Mouse (Mus musculus): ENCODE measurements around the gene Gpr3. TPM values are rescaled to one million over a fixed set of nuclear protein-coding genes. Genes with fewer than 3 reads are reported as not detected.

Gene Gpr3
- polyA plus RNA-seq, 1 experiment: 0.36 TPM

DNA sequence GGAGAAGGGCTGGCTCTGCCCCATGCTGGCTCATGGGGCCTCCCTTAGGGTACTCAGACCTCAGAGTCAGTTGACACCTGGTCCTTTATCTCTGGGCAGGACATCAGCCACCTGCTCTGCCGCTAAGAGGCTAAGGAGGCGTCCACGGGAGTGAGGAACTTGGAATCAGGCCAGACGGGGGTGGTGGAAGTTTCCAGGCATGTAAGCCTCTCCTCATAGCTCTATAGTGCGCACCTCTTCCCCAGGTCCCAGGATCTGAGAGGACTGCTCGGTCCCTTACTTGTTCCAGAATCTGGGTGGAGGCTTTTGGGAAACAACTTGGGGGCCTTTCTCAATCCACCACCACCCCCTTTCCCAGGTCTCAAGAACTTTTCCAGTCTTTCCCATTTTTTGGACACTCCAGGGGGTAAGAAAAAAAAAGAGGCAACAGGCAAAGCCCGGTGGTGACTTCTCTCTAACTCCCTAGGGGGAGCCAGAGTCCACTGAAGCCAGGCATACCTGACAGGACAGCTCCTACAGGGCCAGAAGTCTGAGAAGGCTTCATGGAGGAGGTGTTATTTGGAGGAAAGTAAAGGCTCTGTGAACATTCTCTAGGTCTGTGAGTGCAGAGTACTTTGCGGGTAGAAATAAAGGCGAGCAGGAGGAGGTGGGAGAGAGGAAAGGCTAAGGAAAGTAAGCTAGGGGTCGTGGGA, 21.1 kb upstream of the Gpr3 start:
- no peak for DNase-seq (ENCODE audit: low spot score)

DNA sequence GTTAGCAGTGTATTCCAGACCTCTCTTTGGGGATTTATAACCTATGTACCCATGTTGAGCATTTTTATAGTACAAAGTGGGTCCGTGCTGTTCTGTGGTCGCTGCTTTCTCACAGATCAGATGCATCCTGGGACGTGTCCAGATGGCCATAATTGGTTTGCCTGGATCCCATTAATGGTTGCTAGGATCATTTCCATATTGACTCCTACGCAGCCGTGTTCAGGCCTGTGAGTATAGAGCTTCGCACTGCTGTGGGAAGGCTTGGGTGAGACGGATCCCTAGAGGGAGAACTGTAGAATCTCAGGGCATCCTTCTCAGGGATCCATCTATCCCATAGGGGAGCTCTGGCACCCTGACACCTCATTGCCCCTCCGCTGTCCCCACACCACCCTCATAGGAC, 17.2 kb upstream of the Gpr3 start:
- no peak for DNase-seq (ENCODE audit: low spot score)

DNA sequence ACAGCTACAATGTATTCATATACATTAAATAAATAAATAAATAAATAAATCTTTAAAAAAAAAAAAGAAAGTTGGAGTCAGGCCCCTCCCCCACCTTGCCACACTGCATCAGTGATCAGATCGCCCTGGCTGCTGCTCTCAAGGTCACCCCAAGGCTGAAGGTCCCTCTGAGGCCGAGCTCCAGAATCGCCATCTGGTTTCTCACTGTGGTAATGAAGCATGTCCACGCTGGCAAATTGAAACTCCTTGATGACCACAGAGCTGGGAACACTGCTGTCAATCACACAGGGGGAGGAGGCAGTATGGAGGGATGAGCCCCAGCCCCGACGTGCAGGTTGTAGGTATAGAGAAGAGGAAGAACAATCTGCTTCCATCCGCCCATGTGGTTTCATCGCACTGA, 15.3 kb upstream of the Gpr3 start:
- DNase-seq (ENCODE audit: low spot score): no peak

DNA sequence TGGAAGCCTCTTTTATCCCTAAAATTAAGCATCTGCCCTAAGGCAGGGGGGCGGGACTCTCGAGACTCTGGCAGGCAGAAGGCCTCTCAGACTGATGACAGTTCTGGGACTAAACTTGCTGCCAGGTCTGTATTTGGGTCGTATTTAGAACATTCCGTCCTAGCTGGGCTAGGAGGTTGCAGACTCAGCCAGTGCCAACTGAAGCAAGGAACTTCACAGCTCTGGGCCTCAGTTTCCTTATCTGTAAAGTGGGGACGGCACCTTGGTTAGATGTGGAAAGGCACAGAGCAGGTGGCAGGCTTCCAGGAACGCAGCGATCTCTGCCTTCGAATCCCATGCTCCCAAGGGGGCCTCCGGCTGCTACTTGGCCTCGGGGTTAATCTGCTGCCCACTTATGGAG, 13.7 kb upstream of the Gpr3 start:
- DNase-seq (ENCODE audit: low spot score): no peak

DNA sequence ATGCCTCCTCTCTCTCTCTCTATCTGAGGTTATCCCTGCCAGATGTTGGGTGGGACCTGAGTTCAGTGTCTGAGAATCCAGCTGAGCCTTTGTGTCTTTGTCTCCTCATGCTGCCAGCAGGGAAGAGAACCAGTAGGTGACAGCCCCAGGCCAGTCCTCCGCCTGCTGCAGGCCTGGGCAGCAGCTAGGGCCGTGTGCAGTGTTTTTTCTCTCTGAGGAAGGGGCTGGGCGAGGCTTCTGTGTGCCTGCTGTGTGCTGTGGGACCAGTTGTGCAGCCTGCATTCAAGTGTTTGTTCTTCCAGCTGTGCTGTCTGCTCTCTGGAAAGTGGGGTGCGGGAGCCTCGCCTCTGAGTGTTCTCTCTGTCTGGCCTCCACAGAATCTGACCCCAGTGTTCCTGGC, 11.5 kb upstream of the Gpr3 start:
- no peak for DNase-seq (ENCODE audit: low spot score)

DNA sequence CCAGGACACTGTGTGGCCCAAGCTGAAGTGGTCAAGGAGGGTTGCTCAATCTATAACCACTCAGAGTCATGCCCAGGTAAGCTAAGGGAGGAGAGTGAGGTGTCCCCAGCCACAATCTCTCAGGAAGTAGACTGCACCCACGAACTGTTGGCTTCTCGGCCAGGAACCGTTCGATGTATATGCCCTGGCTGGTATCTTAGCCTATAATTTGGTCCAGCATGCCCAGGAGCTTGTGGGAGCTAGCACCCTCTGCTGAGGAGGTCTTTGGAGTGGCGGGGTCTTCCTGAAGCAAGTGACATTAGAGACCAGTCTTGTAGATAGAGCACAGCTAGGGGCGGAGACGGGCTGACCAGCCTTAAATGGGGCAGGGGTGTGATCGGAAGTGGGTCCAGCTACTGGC, 9.4 kb upstream of the Gpr3 start:
- DNase-seq (ENCODE audit: low spot score): no peak

DNA sequence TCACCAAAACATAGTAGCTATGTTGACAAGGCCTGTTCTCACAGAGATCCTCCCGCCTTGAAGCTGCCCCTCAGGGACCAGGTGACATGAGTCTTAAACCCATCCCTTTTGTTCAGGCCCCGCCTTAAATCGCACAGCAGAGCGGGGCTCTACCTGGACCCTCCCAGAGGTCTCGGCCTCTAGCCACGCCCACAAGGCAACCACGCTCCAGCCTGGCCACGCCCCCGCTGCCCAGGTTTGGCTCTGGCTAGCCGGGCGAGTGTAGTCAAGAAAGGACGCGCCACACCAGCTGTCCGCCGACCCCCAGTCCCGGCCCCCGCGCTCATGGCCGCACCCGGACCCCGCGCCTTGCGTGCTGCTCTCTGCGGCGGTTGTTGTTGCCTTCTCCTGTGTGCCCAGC, 8.3 kb upstream of the Gpr3 start:
- no peak for DNase-seq (ENCODE audit: low spot score)

DNA sequence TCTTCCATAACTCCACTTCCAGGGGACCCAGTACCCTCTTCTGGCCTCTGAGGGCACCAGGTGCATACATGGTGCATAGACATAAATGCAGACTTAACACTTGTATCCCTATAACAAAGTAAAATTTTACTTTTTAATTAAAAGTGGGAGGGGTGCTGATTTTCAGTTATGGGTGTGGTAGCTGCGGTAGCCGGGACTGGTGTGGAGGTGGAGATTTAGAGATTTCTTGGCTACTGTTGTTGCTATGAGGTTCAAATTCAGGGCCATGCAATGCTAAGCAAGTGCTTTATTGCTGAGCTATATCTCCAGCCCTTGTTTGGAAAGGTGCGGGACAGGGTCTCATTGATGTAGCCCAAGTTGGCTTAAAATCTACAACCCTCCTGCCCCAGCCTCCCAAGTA, 6.4 kb upstream of the Gpr3 start:
- no peak for DNase-seq (ENCODE audit: low spot score)

DNA sequence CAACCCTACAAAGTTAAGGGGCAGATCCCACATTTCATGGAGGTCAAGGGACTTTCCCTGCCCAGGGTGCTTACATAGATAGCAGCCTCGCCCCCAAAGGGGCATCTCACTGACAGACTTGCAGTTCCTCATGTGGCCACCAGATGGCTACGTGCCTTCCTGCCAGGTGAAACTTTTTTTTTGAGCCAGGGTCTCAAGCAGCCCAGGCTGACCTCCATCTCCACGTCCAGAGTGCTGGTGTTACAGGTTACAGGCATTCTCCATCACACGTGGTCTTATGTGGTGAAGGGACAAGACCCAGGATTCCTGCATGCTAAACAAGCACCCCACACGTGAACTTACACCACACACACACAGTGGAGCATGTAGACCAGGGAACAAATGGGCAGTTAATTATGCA, 5.3 kb upstream of the Gpr3 start:
- DNase-seq (ENCODE audit: low spot score): no peak

DNA sequence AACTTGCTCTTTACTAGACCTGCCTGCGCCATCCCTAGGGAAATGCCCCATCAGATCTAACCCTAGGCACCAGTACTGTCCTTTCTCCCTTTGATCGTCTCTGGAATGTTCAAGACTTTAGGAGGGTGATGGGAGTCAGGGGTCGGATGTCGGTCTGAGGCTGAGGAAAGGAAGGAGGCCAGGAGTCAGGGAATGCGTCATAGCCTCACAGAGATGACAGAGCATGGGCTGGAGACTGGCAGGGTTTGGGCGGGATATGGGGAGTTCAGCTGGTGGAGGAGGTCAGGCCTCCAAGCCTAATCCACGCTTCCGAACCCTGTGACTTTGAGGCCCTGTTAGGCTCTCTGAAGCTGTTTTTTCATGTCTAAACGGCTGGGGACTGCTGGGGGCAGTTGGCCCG, 1.3 kb upstream of the Gpr3 start:
- DNase-seq (ENCODE audit: low spot score): no peak

DNA sequence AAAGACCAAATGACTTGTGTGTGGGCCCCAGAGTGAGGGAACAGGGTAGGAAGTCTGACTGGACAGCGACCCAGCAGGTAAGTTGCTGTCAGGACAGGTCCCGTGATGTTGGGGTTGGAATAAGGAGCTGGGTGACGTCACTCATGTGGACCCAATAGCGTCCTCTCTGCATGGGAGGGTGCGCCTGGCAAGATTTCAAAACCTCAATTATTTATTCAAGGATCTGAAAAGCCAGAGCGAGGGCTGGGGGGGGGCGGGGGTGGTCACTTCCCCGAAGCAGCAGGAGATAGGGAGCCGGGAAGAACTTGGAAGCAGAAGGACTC, 893 bp upstream of the Gpr3 start:
- DNase-seq (ENCODE audit: low spot score): no peak

DNA sequence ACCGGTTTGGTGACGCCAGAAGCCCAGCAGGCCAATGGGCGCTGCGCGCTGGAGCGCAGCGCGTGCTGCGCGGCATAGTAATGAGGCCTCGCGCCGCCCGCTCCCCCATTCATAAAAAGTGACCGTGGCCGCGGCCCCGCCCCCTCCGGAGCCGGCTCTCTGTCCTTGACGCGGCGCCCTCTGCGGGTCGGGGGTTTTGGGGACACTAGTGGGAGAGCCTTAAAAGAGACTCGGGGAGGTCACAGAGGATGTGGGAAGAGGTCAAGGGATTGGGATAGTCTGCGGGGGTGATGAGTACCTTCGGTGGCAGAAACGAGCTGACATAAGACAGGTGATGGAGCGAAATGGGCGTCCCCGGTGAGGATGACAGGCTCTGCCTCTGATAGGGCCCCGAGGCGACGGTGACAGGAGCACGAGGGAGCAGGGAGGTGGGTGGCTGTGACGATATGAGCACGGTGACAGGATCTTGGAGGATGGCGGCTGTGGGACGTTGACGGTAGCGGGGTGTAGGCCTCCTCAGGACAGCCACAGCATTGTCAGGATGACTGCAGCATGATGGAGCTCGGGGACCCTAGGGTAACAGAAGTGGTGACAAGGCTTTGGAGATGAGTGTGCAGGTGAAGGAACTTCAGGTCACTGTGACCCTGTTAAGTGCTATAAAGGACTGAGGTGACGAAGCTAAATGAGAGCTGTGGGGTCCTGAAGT, 379 bp upstream of the Gpr3 start:
- peak; percentile 69 for DNase-seq (ENCODE audit: low spot score)

DNA sequence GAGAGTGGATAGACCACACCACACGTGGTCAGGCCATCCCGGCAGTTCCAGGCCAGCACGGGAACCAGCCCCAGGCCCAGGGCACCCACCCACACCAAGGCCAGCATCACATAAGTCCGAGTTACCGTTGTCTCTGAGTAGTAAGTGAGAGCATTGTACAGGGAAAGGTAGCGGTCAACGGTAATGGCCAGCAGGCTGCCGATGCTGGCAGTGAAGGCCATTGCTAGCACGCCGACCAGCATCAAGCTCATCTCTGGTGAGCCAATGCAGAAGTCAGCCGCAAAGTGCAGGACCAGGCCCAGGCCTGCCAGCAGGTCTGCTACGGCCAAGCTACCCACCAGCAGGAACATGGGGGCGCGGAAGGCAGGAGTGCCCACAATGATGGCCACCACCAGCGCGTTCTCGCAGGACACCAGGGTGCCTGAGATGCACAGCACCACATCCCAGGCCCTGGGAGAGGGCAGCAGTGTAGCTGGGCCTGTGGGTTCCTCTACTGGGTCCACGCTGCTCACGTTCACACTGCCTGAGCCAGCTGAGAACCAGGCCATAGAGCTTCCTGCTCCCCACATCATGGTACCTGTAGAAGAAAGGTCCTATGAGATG, 1.4 kb downstream of the Gpr3 start:
- no peak for DNase-seq (ENCODE audit: low spot score)

DNA sequence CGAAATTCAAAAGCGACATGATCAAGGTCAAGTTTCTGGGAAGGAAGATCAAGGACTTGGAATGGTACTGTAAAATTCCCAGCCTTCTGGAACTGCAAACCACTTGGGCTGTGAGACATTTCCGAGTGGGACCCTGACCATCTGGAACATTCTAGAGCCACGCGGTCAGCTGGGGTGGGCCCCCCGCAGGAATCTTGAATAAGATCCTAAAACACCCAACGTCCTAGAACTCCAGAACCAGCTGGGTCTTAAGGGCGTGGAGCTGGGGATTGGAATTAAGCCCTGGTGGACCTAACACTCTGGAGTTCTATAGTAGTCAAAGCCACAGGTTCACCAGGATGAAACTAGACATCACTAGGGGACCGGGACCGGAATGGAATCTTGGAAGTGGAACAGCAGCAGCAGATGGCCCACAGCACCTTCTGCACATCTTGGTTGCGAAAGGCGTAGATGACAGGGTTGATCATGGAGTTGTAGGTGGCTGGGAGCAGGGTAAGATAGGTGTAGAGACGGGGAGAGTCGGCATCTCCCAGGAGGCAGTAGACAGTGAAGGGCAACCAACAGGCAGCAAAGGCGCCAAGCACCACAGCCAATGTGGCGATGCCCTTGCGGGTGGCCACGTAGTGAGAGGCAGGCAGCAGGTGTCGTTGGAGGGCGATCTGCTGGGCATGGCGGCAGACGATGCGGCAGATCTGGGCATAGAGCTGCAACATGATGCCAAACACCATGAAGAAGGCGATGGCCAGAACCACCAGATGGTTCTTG, 2.1 kb downstream of the Gpr3 start:
- no peak for DNase-seq (ENCODE audit: low spot score)

DNA sequence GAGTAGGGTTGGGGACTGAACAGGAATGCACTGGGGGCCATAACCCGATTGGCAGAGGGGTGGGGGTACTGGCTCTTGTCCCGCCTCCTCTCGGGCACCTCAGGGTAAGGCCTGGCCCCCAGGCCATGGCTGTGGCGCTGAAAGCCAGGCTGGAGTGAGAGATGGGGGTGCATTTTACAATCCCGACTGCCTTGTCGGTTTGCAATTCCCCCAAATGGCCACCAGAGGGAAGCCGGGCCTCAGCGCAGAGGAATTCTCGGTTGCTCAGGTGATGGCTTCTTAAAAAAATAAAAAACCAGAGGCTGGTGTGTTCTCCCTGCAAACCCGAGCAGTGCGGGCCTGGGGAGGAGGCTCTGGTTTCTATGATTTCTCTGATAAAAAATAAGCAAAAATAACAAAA, 3.0 kb downstream of the Gpr3 start:
- DNase-seq (ENCODE audit: low spot score): no peak

DNA sequence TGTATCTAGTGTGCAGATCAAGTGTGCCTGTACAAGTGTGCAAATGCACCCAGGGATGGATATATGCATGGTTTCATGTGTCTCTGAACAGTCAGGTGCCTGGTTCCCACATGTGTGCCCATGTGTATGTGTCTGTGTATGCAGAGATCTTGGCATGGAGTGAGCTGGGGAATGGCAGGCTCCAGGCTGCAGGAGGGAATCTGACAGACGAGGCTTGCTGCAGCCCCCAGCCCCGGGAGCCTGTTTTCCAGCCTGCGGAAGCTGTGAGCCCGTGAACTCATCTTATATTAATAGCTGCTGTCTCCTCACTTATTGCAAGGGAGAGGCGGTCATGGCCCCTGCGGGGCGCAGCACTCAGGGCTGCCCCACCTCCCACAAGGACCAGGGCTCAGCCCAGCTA, 8.0 kb downstream of the Gpr3 start:
- no peak for DNase-seq (ENCODE audit: low spot score)

DNA sequence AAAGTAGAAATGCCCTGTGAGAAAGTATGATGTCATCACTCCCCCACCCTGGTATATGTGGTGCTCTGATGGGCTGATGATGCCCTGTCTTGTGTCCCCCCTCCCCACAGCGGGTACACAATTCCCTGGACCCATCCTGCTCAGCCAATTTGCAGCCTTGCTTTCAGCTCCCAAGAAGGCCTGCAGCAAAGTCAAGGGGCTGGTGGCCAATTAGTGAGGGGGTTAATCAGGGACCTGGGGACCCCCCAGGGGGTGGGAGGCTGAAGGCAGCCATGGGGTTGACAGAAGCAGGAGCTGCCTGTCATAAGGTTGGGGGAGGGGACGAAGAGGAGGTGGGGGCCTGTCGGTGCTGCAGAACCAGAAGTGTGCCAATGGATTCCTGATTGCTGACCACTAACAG, 8.7 kb downstream of the Gpr3 start:
- no peak for DNase-seq (ENCODE audit: low spot score)

DNA sequence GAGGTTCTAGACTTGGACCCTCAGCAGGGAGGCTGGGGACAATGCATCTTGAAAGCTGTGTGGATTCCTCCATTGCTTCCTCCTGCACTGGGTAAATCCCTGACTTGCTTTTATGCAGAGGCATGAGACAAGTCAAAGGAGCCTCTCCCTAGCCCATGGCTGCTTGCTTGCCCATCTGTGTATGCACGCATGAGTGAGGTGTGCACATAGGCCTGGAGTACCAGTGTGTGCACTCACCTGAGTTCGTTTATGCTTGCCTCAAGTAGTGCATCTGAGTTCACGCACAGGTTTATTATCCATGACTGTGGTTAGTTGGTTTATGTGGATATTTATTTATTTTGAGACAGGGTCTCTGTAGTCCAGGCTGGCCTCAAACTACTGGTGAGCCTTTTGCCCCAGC, 10.1 kb downstream of the Gpr3 start:
- DNase-seq (ENCODE audit: low spot score): no peak

DNA sequence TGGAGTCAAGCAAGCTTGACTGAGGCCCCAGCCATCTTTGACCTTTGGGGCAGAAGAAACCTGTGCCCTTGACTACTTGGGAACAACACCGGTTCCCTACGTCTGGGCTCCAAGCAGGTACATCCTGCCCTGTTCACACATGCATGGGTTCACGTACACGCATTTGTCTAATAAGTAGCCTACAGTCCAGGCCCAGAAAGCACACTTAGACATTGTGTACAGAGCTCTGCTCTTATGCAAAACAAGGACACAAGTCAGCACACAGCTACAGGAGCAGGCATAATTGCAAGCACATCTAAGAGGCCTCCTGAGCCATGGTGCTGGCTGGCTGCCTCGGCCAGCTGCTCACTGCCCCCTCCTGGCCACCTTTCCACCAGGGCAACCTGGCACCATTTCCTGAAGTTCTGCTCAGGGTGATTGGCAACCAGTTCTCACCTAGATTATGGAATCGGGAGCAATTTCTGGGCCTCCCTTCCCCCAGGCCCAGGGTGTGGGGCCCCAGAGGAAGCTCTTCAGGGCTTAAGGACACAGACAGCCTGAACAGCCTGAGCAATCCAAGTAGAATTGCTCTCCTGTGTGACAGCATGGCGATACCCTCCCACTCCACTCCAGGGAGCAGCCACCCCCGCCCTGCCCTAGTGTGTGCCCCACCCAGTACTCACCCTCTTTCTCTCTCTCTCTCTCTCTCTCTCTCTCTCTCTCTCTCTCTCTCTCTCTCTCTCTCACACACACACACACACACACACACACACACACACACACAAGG, 11.1 kb downstream of the Gpr3 start:
- DNase-seq (ENCODE audit: low spot score): peak; percentile 59

DNA sequence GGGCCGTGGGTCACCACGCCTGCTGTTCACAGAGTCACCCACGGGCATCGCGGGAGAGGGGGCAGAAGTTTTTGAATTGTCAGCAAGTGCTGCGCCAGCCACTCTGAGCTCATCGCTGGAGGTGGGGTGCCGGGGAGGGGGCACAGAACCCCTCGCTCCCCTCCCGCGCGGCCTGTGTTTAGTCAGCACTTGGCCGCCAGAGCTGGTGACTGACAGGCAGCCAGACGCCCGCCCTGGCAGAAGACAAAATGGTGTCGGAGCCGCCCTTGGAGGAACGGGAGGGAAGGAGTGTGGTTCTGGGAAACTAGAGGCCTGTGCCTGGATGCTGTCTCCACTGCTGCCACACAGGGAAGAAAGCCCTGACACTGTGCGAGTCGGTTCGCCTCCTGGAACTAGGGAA, 12.0 kb downstream of the Gpr3 start:
- no peak for DNase-seq (ENCODE audit: low spot score)

DNA sequence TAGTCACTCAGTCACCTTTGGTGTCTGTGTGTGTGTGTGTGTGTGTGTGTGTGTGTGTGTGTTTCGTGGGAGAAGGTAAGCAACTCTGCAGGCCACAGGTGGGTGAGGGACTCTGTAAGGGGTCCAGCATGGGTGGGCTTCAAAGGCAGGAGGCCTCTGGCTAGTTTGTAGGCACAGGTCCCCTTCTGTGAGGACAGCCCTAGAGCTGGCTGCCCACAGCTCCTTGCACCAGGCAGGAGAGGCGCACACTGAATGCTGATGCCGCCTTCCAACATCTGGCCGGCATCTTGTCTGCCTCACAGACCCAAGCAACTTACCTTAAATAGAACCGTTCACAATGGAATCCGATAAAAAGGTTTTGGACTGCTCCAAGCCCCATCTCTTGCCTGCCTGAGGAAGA, 12.6 kb downstream of the Gpr3 start:
- DNase-seq (ENCODE audit: low spot score): no peak
